Mouse (Mus musculus) adrenal gland, postnatal 4 days (tissue): ENCODE measurements at regions not wholly inside any gene's neighbourhood (a gene's known extent, or its start where the extent isn't known, plus 50 kb on each side); places are given as distances from the start of the nearest gene placed in this dataset.

Experiments used
- DNase-seq, 2 experiments: peaks; one replicate each; pipeline ENCODE4 v3.0.0; 2021 to 2022; ENCODE audit warnings: low spot score in 2 of 2, mixed read lengths in 2 of 2

DNA sequence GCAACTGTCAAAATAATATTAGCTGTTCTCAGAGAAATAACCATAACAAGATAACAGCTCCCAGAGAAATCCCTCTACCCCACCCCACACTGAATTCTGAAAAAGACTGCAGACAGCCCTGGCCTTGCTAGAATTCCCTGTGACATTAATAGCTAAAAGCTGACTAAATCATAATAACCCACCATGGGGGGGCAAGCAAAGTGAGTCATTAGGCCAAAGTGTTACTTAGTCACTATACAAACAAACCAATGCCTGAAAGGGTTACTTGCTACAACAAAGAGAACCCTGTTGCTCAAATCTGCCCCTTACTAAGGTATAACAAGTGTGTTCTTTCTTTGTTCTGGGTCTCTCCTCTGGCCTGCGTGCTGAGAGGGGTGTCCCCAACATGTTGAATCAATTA, 609.1 kb upstream of the Ppp6c start:
- no peak for DNase-seq

DNA sequence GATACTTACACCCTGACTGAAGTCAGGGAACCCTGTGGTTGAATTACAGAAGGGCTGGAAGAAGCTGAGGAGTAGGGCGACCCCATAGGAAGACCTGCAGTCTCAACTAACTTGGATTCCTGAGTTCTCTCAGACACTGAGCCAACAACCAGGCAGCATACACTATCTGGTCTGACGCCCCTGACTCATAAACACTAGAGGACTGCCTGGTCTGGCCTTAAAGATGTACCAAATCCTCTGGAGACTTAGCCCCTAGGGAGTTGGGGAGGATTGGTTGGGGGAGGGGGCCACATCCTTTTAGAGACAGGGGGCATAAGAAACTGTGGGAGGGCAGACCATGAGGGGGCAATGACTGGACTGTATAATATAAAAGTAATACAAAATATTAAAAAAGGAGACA, 597.6 kb upstream of the Ppp6c start:
- DNase-seq: no peak

DNA sequence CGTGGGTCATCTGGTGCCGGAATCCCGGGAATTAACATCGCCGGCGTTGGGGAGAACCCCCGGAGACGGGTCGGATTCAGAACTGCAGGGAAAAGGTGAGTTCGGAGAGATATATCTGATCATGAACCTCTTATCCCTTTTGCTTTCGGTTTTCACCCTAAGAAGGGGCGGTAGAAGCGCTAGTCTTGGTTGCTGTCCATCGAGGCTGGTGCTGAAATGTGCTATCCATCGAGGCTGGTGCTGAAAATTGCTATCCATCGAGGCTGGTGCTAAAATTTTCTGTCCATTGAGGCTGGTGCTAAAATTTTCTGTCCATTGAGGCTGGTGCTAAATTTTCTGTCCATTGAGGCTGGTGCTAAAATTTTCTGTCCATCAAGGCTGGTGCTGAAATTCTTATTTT, 580.4 kb upstream of the Ppp6c start:
- DNase-seq: peak; percentile 2 to 12
